In genomic region chr6:32464637-32465036, GRCm38 (mm10) we compare ENCODE assay signal across 8 mouse cellular contexts.
DNase-seq lines count a peak whose midpoint lies in the region; ATAC-seq and TF ChIP-seq lines count a peak whose summit lies in the region.

No protein-coding gene starts in this region.

- no peaks in the 10 kb centered on the region for H3K36me3 ChIP-seq in midbrain, embryonic 10.5 days
- no peaks in the 10 kb centered on the region for H3K36me3 ChIP-seq in midbrain, embryonic 11.5 days (ENCODE audit: control insufficient read depth, insufficient read depth, low read length)
- H3K36me3 ChIP-seq in liver, embryonic 14.5 days (replicated peaks; ENCODE audit: control insufficient read depth, insufficient read depth, low read depth), result no peaks in the 10 kb centered on the region
- no peaks in the 10 kb centered on the region for H3K36me3 ChIP-seq in stomach, embryonic 15.5 days

- 57% methylated on average over 8 of the region's 8 CpGs for WGBS in midbrain, embryonic 10.5 days
- 56% methylated on average over 8 of the region's 8 CpGs for WGBS in midbrain, embryonic 11.5 days
- WGBS in liver, embryonic 14.5 days (ENCODE audit: insufficient replicate concordance), result 11% methylated on average over 8 of the region's 8 CpGs
- WGBS in stomach, embryonic 15.5 days, result 33% methylated on average over 8 of the region's 8 CpGs

- H3K9me3 ChIP-seq in midbrain, embryonic 10.5 days (replicated peaks), result no peaks in the 10 kb centered on the region
- H3K9me3 ChIP-seq in midbrain, embryonic 11.5 days (ENCODE audit: control insufficient read depth, low read length), result no peaks in the 10 kb centered on the region
- H3K9me3 ChIP-seq in liver, embryonic 14.5 days (ENCODE audit: control insufficient read depth, low read length), result no peaks in the 10 kb centered on the region
- H3K9me3 ChIP-seq in stomach, embryonic 15.5 days, result no peaks in the 10 kb centered on the region

- no peak overlapping the region for H3K9ac ChIP-seq in midbrain, embryonic 11.5 days (ENCODE audit: low read length)
- peak overlapping the region; percentile 44 for H3K9ac ChIP-seq in liver, embryonic 14.5 days (replicated peaks)
- no peak overlapping the region for H3K9ac ChIP-seq in stomach, embryonic 15.5 days

- peak; percentile 89 for DNase-seq in heart, adult 11 months
- no peak for DNase-seq in heart, postnatal 36 days
- no peak for DNase-seq in midbrain, embryonic 10.5 days (ENCODE audit: low spot score)
- no peak for DNase-seq in midbrain, embryonic 11.5 days (ENCODE audit: low spot score, missing footprints)
- DNase-seq in liver, embryonic 14.5 days (ENCODE audit: low read depth in 3 of 3, low spot score in 3 of 3), result peak; percentile 45 to 62 (median 50)
- DNase-seq in left cerebral cortex, adult 2 months (ENCODE audit: extremely low spot score in 1 of 2, low spot score in 2 of 2), result no peak
- no peak for DNase-seq in layer of hippocampus, adult 18-20 months (ENCODE audit: low spot score in 2 of 2)

- no peak for ATAC-seq in midbrain, embryonic 11.5 days (ENCODE audit: low FRiP score)
- peak; percentile 96 for ATAC-seq in liver, embryonic 14.5 days (ENCODE audit: insufficient read depth)
- ATAC-seq in stomach, embryonic 15.5 days (ENCODE audit: insufficient read depth, low FRiP score, low read depth), result peak; percentile 70; the same call in 1 of the 2 replicates

- TF ChIP-seq EP300 in liver, embryonic 14.5 days (IDR thresholded peaks at IDR 0.05; ENCODE audit: low read depth), result peak; percentile 58; the same call in 1 of the 2 replicates

- H3K27me3 ChIP-seq in midbrain, embryonic 10.5 days (ENCODE audit: low read depth, poor library complexity, severe bottlenecking), result no peaks in the 10 kb centered on the region
- no peaks in the 10 kb centered on the region for H3K27me3 ChIP-seq in midbrain, embryonic 11.5 days (ENCODE audit: control insufficient read depth, insufficient read depth, low read length)
- H3K27me3 ChIP-seq in liver, embryonic 14.5 days (ENCODE audit: control insufficient read depth, insufficient read depth, low read length), result no peaks in the 10 kb centered on the region
- H3K27me3 ChIP-seq in stomach, embryonic 15.5 days (replicated peaks), result no peaks in the 10 kb centered on the region

- no peak overlapping the region for H3K4me2 ChIP-seq in midbrain, embryonic 11.5 days
- H3K4me2 ChIP-seq in liver, embryonic 14.5 days (ENCODE audit: low read depth), result peak overlapping the region; percentile 54
- H3K4me2 ChIP-seq in stomach, embryonic 15.5 days, result no peak overlapping the region

- no peak for TF ChIP-seq CTCF in liver, embryonic 14.5 days (IDR thresholded peaks at IDR 0.05; ENCODE audit: low read depth)
- no peak for TF ChIP-seq CTCF in left cerebral cortex, adult 2 months (IDR thresholded peaks at IDR 0.05)

- no peak overlapping the region for H3K4me3 ChIP-seq in midbrain, embryonic 10.5 days
- H3K4me3 ChIP-seq in midbrain, embryonic 11.5 days (ENCODE audit: low read depth, low read length), result no peak overlapping the region
- H3K4me3 ChIP-seq in liver, embryonic 14.5 days (ENCODE audit: insufficient read depth in 1 of 2, low read depth in 2 of 2, low read length in 2 of 2), result peak overlapping the region in 1 of 2 experiments; percentile 23; a peak in 1 of 4 replicates
- H3K4me3 ChIP-seq in stomach, embryonic 15.5 days (replicated peaks), result no peak overlapping the region
- no peak overlapping the region for H3K4me3 ChIP-seq in left cerebral cortex, adult 2 months

- H3K4me1 ChIP-seq in midbrain, embryonic 10.5 days, result peaks cover 9% of the 10 kb centered on the region
- peaks cover 3% of the 10 kb centered on the region for H3K4me1 ChIP-seq in midbrain, embryonic 11.5 days (ENCODE audit: control insufficient read depth, insufficient read depth, low read length)
- peaks cover 11 to 17% of the 10 kb centered on the region in 2 experiments for H3K4me1 ChIP-seq in liver, embryonic 14.5 days (replicated peaks; ENCODE audit: control insufficient read depth in 2 of 2, insufficient read depth in 2 of 2, low read length in 1 of 2)
- H3K4me1 ChIP-seq in stomach, embryonic 15.5 days, result no peaks in the 10 kb centered on the region

- intact Hi-C loops in heart, postnatal 36 days (cut with DNase I), result loop anchor here (5.0 kb wide), 2 partner anchors 67 to 123 kb away; partner anchors contain the start of gene Plxna4
- intact Hi-C loops in left cerebral cortex, adult 2 months (cut with DNase I), result no loop called here

- peak overlapping the region; percentile 6 for H3K27ac ChIP-seq in midbrain, embryonic 10.5 days (replicated peaks)
- H3K27ac ChIP-seq in midbrain, embryonic 11.5 days (ENCODE audit: low read depth, low read length), result no peak overlapping the region
- H3K27ac ChIP-seq in liver, embryonic 14.5 days, result peak overlapping the region; percentile 57
- H3K27ac ChIP-seq in stomach, embryonic 15.5 days, result no peak overlapping the region
- H3K27ac ChIP-seq in left cerebral cortex, adult 2 months, result no peak overlapping the region

Comparison
In these comparisons a context has a peak if more than half of its experiments do, and no peak if none do; other contexts are left out.
1. DNase-seq: peak in heart, adult 11 months (single experiment) and liver, embryonic 14.5 days (3 of 3); none in heart, postnatal 36 days (0 of 2), midbrain, embryonic 10.5 days (single experiment), midbrain, embryonic 11.5 days (single experiment), left cerebral cortex, adult 2 months (0 of 2) and layer of hippocampus, adult 18-20 months (0 of 2).
2. H3K27ac ChIP-seq: peak in midbrain, embryonic 10.5 days (single experiment) and liver, embryonic 14.5 days (single experiment); none in midbrain, embryonic 11.5 days (single experiment), stomach, embryonic 15.5 days (single experiment) and left cerebral cortex, adult 2 months (single experiment).